Mouse (Mus musculus): Measurements from ENCODE around the gene Atp5d.

DNA sequence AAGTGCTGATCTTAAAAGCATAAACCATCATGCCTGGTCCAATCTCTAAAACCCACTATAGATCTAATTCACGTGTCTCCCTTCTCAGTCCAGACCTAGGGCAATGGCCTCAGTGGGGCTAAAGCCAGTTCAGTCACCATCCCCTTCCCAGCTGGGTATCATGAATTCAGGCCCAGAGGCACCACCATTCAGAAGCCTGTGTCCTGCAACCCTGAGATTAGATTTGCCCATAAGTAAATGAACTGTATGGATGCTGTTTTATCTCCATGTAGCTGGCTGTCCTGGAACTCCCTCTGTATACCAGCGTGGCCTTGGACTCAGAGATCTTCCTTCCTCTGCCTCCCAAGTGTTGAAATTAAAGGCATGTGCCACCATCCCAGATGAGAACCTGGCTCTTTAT, 35.4 kb upstream of the Atp5d start:
- no peak for TF ChIP-seq POLR2A (IDR thresholded peaks at IDR 0.05; ENCODE audit: insufficient read length, low read depth)
- no peak for TF ChIP-seq MYOD1 (IDR thresholded peaks at IDR 0.05; ENCODE audit: control insufficient read depth in 1 of 3, insufficient read length in 2 of 3, low read depth in 2 of 3)
- no peak for TF ChIP-seq USF1 (IDR thresholded peaks at IDR 0.05; ENCODE audit: low read depth)
- no peak for TF ChIP-seq TCF12 (IDR thresholded peaks at IDR 0.05; ENCODE audit: insufficient read depth, poor library complexity, severe bottlenecking)
- no peak for TF ChIP-seq SRF (IDR thresholded peaks at IDR 0.05; ENCODE audit: control insufficient read depth, insufficient read length, low read depth)
- no peak for TF ChIP-seq E2F4 (IDR thresholded peaks at IDR 0.05; ENCODE audit: insufficient read depth)
- no peak for TF ChIP-seq MAX (IDR thresholded peaks at IDR 0.05; ENCODE audit: low read depth)

Data from myocyte (in vitro differentiated cells).